Mouse (Mus musculus): ENCODE results near the gene Il17rd. TPM values are rescaled to one million over a fixed set of nuclear protein-coding genes. Genes with fewer than 3 reads are reported as not detected.

Il17rd gene
- polyA plus RNA-seq, 1 experiment from 2014 or later: 0.73 TPM

- no peak for ATAC-seq
- H3K27me3 ChIP-seq (replicated peaks; ENCODE audit: control insufficient read depth, insufficient read depth, low read length): no peaks in the 10 kb centered on the region
- H3K27ac ChIP-seq (ENCODE audit: low read depth, low read length): no peak overlapping the region
- 92% methylated on average over 5 of the region's 5 CpGs for WGBS
- H3K36me3 ChIP-seq (ENCODE audit: control insufficient read depth, insufficient read depth): no peaks in the 10 kb centered on the region
- no peak overlapping the region for H3K4me3 ChIP-seq (ENCODE audit: low read depth, low read length)
- H3K9me3 ChIP-seq (ENCODE audit: control insufficient read depth): no peaks in the 10 kb centered on the region
- H3K4me1 ChIP-seq (replicated peaks; ENCODE audit: control insufficient read depth, insufficient read depth, low read length): no peaks in the 10 kb centered on the region
- no peak for TF ChIP-seq CTCF (IDR thresholded peaks at IDR 0.05; ENCODE audit: low read depth)
- no peak overlapping the region for H3K9ac ChIP-seq (ENCODE audit: low read depth, low read length)
- H3K4me2 ChIP-seq (replicated peaks; ENCODE audit: low read depth): no peak overlapping the region
Measured at GRCm38 (mm10) chr14:27142680-27143079, 103.9 kb downstream of the Il17rd start.

DNA sequence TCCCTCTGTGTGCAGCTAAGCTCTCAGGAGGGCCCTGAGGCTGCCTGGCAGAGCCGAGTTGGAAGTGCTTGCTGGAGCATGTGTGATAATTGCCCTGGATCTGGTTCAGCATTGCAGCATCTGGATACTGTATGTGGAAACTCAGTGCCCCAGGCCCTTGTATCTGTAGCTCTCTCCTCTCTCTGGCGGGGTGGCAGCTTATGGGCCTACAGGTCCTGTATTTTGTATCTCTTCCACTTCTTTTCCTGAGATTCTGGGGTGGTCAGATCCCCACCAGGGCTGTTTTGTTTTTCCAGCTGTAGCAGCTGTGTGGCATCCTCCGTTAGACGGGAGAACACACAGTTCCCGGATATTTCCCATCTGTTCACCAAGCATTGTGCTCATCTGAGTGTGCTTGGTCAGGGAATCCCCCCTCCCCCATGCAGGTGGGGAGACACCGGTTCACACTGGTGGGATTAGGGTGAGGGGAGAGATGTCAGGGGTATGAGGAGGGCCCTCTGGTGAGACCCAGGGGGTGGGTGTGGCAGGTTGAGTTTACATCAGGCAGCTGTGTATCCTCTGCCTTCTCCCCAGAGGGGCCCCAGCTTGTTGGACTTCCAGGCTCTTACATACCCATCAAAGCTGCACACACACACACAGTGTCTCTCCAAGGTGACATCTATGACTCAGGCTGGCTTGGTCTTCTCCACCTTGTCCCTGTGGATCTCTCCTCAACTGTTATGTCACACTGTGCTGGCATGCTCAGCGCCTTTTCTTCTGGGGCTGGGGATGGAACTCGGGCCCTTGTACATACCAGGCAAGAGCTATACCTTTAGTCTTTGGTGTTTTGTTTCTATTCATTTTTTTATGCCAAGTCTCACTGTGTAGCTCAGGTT, 106.7 kb downstream of the Il17rd start:
- Histone ChIP-seq H3K27ac (ENCODE audit: low read depth, low read length) (peak overlapping the region; percentile 50; the same call in 1 of the 2 replicates), H3K4me1 (replicated peaks; ENCODE audit: control insufficient read depth, insufficient read depth, low read length) (no peaks in the 10 kb centered on the region), H3K4me2 (replicated peaks; ENCODE audit: low read depth) (no peak overlapping the region), H3K9ac (ENCODE audit: low read depth, low read length) (no peak overlapping the region), H3K4me3 (ENCODE audit: low read depth, low read length) (no peak overlapping the region), H3K36me3 (ENCODE audit: control insufficient read depth, insufficient read depth) (no peaks in the 10 kb centered on the region), H3K27me3 (replicated peaks; ENCODE audit: control insufficient read depth, insufficient read depth, low read length) (no peaks in the 10 kb centered on the region), H3K9me3 (ENCODE audit: control insufficient read depth) (no peaks in the 10 kb centered on the region)
- 52% methylated on average over 8 of the region's 8 CpGs for WGBS
- no peak for TF ChIP-seq CTCF (IDR thresholded peaks at IDR 0.05; ENCODE audit: low read depth)
- 0 out of 2 replicates have a peak, but pooled peaks have one; percentile 16 for ATAC-seq

- Histone ChIP-seq H3K4me3 (ENCODE audit: low read depth, low read length) (no peak overlapping the region), H3K4me2 (replicated peaks; ENCODE audit: low read depth) (no peak overlapping the region), H3K9me3 (ENCODE audit: control insufficient read depth) (no peaks in the 10 kb centered on the region), H3K36me3 (ENCODE audit: control insufficient read depth, insufficient read depth) (no peaks in the 10 kb centered on the region), H3K4me1 (replicated peaks; ENCODE audit: control insufficient read depth, insufficient read depth, low read length) (no peaks in the 10 kb centered on the region), H3K27ac (ENCODE audit: low read depth, low read length) (no peak overlapping the region), H3K9ac (ENCODE audit: low read depth, low read length) (no peak overlapping the region), H3K27me3 (replicated peaks; ENCODE audit: control insufficient read depth, insufficient read depth, low read length) (no peaks in the 10 kb centered on the region)
- ATAC-seq: no peak
- 93% methylated on average over 7 of the region's 7 CpGs for WGBS
- TF ChIP-seq CTCF (IDR thresholded peaks at IDR 0.05; ENCODE audit: low read depth): no peak
Measured at GRCm38 (mm10) chr14:27147726-27148125, 109.0 kb downstream of the Il17rd start.

DNA sequence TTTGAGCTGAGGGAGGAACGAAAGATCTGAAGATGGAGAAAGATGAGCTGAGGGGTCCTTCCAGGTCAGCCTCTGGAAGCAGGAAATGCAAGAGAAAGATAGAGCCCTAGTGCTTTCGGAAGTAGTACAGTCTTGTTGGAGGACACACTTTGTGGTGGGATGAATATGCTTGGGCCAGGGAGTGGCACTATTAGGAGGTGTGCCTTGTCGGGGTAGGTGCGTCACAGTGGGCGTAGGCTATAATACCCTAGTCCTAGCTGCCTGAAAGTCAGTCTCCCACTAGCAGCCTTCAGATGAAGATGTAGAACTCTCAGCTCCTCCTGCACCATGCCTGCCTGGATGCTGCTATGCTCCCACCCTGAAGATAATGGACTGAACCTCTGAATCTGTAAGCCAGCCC, 110.7 kb downstream of the Il17rd start:
- Histone ChIP-seq H3K27me3 (replicated peaks; ENCODE audit: control insufficient read depth, insufficient read depth, low read length) (no peaks in the 10 kb centered on the region), H3K4me3 (ENCODE audit: low read depth, low read length) (no peak overlapping the region), H3K4me2 (replicated peaks; ENCODE audit: low read depth) (no peak overlapping the region), H3K4me1 (replicated peaks; ENCODE audit: control insufficient read depth, insufficient read depth, low read length) (no peaks in the 10 kb centered on the region), H3K9ac (ENCODE audit: low read depth, low read length) (no peak overlapping the region), H3K36me3 (ENCODE audit: control insufficient read depth, insufficient read depth) (no peaks in the 10 kb centered on the region), H3K9me3 (ENCODE audit: control insufficient read depth) (no peaks in the 10 kb centered on the region), H3K27ac (ENCODE audit: low read depth, low read length) (no peak overlapping the region)
- ATAC-seq: no peak
- WGBS: 86% methylated on average over 5 of the region's 5 CpGs
- no peak for TF ChIP-seq CTCF (IDR thresholded peaks at IDR 0.05; ENCODE audit: low read depth)

DNA sequence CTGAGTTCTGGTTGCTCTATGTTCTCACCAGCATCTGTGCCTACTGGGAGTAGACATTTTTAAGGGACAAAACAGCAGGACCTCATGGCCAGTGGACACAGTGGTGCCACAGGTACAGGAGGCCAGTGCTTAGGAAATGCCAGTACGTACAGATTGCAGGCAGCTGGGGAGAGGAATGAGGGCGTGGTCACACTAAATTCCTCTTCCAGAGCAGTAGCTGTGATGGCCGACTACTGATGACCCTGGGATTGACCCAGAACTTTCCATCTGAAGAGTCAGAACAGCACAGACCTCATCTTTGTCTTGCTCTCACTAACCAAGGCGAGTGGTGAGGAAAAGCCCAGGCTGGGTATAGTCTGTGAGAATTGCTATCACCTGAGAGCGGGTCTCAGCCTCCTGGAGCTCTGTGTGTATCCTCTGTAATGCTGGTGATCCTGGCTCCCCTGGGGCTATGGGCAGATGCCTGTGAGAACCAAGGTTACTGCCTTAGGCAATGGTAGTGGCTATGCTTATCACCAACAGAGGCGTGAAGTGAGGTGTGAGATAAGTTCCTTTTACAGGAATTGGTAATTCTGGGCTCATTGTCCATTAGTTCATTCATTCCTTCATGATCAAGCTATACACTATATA, 111.4 kb downstream of the Il17rd start:
- ATAC-seq: no peak
- H3K36me3 ChIP-seq (ENCODE audit: control insufficient read depth, insufficient read depth): no peaks in the 10 kb centered on the region
- 47% methylated on average over 6 of the region's 6 CpGs for WGBS
- no peak overlapping the region for H3K27ac ChIP-seq (ENCODE audit: low read depth, low read length)
- TF ChIP-seq CTCF (IDR thresholded peaks at IDR 0.05; ENCODE audit: low read depth): no peak
- no peak overlapping the region for H3K4me3 ChIP-seq (ENCODE audit: low read depth, low read length)
- H3K4me2 ChIP-seq (replicated peaks; ENCODE audit: low read depth): no peak overlapping the region
- H3K4me1 ChIP-seq (replicated peaks; ENCODE audit: control insufficient read depth, insufficient read depth, low read length): no peaks in the 10 kb centered on the region
- H3K9ac ChIP-seq (ENCODE audit: low read depth, low read length): no peak overlapping the region
- no peaks in the 10 kb centered on the region for H3K9me3 ChIP-seq (ENCODE audit: control insufficient read depth)
- no peaks in the 10 kb centered on the region for H3K27me3 ChIP-seq (replicated peaks; ENCODE audit: control insufficient read depth, insufficient read depth, low read length)

DNA sequence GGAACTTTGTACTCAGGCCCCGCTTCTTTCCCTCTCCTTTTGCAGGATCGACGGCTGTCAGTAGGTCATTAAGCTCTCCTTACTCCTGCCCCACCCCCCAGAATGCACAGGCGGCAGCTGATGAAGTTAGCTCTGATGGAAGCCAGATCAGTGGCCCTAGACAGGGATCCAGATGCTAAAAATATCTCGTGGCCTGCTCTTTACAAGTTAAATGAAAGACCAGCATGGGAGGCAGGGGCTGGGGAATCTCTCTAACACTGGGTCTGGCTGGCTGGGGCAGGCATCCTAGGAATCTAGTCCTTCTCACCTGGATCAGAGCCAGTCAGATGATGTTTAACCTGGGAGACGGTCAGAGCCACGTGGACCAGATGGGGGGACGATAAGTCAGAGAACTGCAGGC, 112.7 kb downstream of the Il17rd start:
- no peak overlapping the region for H3K9ac ChIP-seq (ENCODE audit: low read depth, low read length)
- ATAC-seq: no peak
- H3K4me2 ChIP-seq (replicated peaks; ENCODE audit: low read depth): no peak overlapping the region
- H3K9me3 ChIP-seq (ENCODE audit: control insufficient read depth): no peaks in the 10 kb centered on the region
- H3K4me3 ChIP-seq (ENCODE audit: low read depth, low read length): no peak overlapping the region
- WGBS: 35% methylated on average over 8 of the region's 8 CpGs
- H3K27me3 ChIP-seq (replicated peaks; ENCODE audit: control insufficient read depth, insufficient read depth, low read length): no peaks in the 10 kb centered on the region
- no peak for TF ChIP-seq CTCF (IDR thresholded peaks at IDR 0.05; ENCODE audit: low read depth)
- H3K27ac ChIP-seq (ENCODE audit: low read depth, low read length): no peak overlapping the region
- no peaks in the 10 kb centered on the region for H3K4me1 ChIP-seq (replicated peaks; ENCODE audit: control insufficient read depth, insufficient read depth, low read length)
- H3K36me3 ChIP-seq (ENCODE audit: control insufficient read depth, insufficient read depth): no peaks in the 10 kb centered on the region
